Mouse (Mus musculus) adrenal gland, adult 8-10 months (tissue): ENCODE results near the gene Ddx59. TPM values are rescaled to one million over a fixed set of nuclear protein-coding genes. Genes with fewer than 3 reads are reported as not detected.

ENCODE experiments used
- DNase-seq: peaks from one replicate; pipeline ENCODE4 v3.0.0; 2022
- total RNA-seq, 4 experiments: library from RNA; stranded (reverse); gene quantifications; 2 replicates each; pipeline ENCODE4 v1.2.4; 2022

The Ddx59 gene
- total RNA-seq, 4 experiments from 2014 or later = 12.1 to 13.5 (median 12.9) TPM

- DNase-seq = no peak
Observed at GRCm38 (mm10) chr1:136449541-136449940, 34.5 kb downstream of the Ddx59 start.

- DNase-seq = no peak
Observed at GRCm38 (mm10) chr1:136450206-136450605, 35.1 kb downstream of the Ddx59 start.

GRCm38 (mm10) chr1:136452421-136452820 is 37.4 kb downstream of the Ddx59 start:
- DNase-seq = no peak

GRCm38 (mm10) chr1:136455756-136456585 is 40.9 kb downstream of the Ddx59 start:
- no peak for DNase-seq

GRCm38 (mm10) chr1:136456741-136457140 is 41.7 kb downstream of the Ddx59 start:
- DNase-seq = no peak

- no peak for DNase-seq
Observed at GRCm38 (mm10) chr1:136457403-136457802, 42.3 kb downstream of the Ddx59 start.

- no peak for DNase-seq
Observed at GRCm38 (mm10) chr1:136458691-136459245, 43.7 kb downstream of the Ddx59 start.

- DNase-seq = no peak
Observed at GRCm38 (mm10) chr1:136462443-136462842, 47.4 kb downstream of the Ddx59 start.

GRCm38 (mm10) chr1:136465168-136465567 is 50.1 kb downstream of the Ddx59 start:
- no peak for DNase-seq

GRCm38 (mm10) chr1:136466143-136466811 is 51.2 kb downstream of the Ddx59 start, which contains the start of gene Kif14:
Kif14 (plus strand) TSS chr1:136466343.
- peak; percentile 92 for DNase-seq

- DNase-seq = peak; percentile 12
Observed at GRCm38 (mm10) chr1:136469408-136469807, 54.3 kb downstream of the Ddx59 start.

GRCm38 (mm10) chr1:136470471-136470870 is 55.4 kb downstream of the Ddx59 start:
- no peak for DNase-seq

Other genes starting within 250 kb of the Ddx59 start
- not detected for gene Mroh3, start 202.4 kb upstream of the Ddx59 start, total RNA-seq
- gene Inava, start 181.0 kb upstream of the Ddx59 start, total RNA-seq = under 1 TPM in 1 of 4 experiments, not detected in 3; 0.08 TPM
- under 1 TPM in 1 of 4 experiments, not detected in 3; 0.38 TPM for gene Gpr25, start 154.4 kb upstream of the Ddx59 start, total RNA-seq
- 10 to 100 TPM; 31.6 to 46.8 (median 39.7) TPM for gene Camsap2, start 69.2 kb upstream of the Ddx59 start, total RNA-seq
- gene Kif14, start 51.1 kb downstream of the Ddx59 start, total RNA-seq = under 1 TPM; 0.37 to 0.66 (median 0.52) TPM
- gene Zfp281, start 209.6 kb downstream of the Ddx59 start, total RNA-seq = 10 to 100 TPM; 17.9 to 22.4 (median 19.6) TPM